Mouse (Mus musculus): ENCODE results near the gene Faf2.

The Faf2 gene

DNA sequence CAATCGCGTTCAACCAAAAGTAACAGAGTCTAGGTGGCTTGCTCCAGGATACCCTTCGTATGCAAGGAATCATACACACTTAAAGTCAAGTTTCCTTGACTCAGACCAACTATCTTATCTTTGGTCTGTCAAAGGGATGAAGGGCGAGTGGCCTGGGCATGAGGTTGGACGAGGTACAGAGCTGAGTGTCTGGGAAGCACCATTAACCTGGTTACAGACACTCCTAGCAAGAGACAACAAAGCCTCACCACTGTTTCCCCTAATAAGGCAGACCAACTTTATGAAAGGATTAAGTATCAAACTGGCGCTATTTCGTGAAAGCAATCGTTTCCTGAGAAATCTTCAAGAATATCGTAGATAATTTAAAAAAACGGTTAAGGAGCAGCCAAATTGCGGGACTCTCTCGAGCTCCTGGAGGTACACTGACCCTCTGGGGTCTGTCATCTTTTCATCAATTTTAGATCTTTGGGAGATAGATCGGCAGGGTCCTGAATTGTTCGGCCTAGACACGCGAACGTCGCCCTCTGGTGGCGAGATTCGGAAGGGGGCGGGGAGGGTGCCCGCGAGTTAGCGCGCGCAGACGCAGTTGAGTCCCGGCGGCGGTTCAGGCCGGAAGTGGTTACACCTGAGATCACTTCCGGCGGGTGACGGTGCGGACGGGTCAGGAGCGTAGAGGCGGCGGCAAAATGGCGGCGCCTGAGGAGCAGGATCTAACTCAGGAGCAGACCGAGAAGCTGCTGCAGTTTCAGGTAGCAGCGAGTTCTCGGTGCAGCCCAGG lies at the start of gene Faf2:
Gene Faf2 (plus strand): TSS at position 630 of the 778 bp plus-strand sequence.
- peak; percentile 97 to 100 for DNase-seq

DNA sequence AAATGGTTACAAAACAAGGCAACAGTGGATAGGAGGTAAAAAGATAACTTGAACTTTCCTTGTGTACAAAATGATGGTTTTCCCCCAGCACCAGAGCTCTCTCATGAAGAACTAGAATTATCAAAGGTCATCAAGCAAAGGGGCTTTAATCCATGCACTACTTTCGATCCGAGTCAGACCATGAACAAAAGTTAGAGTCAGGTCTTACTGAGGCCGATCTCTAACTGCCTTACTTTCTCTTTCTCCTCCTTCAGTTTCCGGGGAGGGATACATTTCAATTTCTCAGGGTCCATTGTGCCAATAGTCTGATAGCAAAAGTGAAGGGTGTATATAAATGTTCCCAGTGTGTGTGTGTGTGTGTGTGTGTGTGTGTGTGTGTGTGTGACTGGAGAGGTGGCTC lies 49.0 kb upstream of the Faf2 start:
- DNase-seq: no peak

DNA sequence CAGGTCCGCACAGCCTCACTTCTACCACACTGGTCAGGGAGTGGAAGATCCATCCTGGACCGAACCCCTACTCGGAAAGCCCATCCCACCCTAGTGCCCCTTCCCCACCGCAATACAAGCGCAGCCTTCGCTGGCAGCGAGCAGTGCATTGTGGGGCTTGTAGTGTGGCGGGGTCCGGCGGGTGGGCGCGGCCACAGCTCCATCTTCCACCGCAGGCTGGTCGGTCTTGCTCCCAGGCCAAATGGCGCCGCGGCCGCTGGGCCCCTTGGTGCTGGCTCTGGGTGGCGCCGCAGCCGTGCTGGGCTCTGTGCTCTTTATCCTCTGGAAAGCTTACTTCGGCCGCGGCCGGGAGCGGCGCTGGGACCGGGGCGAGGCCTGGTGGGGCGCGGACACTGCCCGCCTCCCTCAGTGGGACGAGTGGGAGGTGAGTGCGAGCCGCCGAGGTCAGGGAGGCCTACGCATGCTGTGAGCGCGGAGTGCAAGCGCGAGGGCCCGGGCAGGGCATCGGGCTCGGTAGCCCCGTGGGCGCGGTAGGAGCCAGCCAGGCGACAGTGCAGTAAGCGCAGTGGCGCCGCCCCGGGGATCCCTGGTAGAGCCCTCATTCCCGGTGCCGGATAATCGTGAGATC lies 46.6 kb upstream of the Faf2 start, which contains the start of gene Arl10:
Gene Arl10 (plus strand): TSS at position 162 of the 628 bp plus-strand sequence.
- peak; percentile 75 to 78 for DNase-seq

DNA sequence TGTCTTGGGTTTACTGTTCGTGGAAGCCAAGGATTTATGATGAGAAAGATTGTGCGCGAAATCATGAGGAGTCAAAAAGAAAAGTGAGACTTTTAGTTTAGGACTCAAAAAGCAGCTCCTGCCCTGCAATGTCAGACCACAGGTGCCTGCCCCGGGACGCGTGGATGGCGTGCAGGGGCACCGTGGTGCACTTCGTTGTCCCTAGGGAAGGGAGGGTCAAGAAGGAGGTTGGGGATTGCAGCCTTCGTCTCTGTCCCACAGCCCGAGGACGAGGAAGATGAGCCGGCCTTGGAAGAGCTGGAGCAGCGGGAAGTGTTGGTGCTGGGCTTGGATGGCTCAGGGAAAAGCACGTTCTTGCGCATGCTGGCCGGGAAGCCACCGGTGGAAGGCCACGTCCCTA lies 46.1 kb upstream of the Faf2 start:
- DNase-seq: no peak

DNA sequence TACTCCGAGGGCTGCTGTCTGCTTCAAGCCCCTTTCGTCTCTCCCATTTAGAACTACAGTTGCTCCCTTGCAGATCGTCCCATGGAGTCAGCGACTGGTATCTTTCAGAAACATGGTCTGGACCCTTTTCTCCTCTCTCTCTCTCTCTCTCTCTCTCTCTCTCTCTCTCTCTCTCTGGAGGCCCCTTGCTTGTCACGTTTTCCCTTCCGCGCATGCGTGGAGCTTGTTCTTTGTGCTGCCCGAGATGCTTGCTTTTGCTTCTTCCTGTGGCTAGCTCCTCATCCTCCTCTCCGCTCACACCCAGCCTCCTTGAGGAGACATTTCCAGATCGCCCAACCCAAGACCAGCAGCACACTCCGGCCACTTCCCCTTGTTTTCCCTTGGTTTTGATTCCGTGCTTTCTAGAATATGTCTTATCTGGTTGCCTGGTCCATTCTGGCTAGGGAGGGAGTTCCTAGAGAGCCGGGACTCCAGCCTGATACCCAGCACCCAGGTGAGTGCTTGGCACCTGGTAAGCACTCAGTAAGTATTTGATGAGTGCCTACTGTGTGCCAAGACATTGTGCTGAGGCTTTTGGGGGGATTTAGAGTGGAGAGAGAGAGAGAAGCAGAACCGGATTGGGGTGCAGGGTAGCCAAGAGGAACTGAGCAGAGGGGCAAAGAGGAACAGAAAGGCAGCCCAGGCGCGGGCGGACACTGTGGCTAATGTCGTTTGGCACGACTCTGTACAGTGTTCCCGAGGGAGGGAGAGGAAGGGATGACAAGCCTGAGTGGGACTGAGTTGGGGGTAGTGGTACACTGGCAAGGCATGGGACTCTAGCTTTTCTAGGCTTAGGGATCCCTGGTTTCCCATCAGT lies 43.7 kb upstream of the Faf2 start:
- no peak for DNase-seq

DNA sequence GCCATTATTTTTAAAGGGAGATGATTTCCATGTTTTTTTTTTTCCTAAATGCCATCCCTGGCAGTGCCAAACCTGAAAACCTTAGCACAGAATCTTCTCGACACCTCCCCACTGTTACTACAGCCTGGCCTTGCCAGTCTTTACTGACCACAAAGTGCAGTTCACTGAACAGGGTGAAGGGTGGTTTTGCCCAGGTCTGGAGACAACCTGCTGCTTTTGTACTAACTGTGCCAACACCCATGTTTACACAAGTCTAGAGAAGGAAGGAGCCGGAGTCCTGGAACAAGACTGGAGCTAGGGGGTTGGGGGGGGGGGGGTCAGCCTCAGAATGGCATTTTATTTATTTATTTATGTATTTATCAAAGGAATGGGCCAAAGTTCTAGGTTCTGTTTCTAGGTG lies 40.2 kb upstream of the Faf2 start:
- no peak for DNase-seq

DNA sequence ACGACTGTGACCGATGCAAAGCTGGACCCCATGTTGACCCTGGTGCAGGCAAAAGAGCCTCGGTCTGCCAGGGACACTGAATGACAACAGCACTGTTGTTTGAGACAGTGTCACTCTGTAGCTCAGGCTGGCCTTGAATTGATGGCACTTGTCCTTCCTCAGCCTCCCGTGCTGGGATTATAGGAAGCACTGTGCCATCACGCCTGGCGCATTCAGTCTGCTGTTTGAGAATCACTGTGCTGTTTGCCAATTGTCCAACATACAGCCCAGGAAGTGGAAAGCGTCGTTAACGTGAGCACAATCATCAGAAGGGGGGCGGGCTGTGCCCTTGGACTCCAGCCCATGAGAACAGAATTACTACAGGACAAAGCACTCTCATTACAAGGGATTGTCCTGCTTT lies 39.5 kb upstream of the Faf2 start:
- DNase-seq: no peak

DNA sequence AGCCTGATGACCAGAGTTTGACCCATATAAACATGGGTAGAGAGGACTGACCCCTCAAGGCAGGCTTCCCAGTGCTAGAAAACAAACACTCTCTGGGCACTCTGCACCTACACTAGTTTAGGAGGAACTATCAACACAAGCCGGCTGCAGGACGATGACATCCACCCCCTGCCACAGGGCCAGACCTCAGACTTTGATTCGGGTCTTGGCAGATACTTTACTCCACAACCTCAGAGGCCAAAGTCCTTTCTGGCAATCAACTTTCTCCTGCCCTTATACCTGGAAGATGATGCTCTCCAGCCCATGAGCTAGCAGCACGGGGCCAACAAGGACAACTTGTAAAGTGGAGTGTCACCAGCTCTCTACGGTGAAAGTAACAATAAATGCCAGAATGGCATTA lies 38.7 kb upstream of the Faf2 start:
- no peak for DNase-seq

DNA sequence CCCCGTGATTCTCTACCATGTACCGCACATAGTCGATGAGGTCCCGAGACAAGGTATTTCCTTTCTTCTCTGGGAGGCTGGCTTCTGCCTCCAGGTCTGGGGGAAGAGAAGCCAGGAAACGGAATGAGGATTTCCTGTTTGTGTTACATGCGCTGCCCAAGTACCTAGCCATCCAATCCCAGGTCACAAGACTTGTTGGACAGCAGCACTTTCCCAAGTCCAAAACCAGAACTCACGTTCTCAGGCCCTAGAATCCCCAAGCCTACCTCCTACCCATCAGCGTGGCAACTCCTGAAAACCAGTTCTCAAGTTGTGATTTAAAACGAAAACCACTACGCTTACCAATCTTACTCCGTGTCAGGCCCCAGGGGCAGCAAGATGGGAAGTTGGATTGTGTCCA lies 35.8 kb upstream of the Faf2 start:
- DNase-seq: no peak

DNA sequence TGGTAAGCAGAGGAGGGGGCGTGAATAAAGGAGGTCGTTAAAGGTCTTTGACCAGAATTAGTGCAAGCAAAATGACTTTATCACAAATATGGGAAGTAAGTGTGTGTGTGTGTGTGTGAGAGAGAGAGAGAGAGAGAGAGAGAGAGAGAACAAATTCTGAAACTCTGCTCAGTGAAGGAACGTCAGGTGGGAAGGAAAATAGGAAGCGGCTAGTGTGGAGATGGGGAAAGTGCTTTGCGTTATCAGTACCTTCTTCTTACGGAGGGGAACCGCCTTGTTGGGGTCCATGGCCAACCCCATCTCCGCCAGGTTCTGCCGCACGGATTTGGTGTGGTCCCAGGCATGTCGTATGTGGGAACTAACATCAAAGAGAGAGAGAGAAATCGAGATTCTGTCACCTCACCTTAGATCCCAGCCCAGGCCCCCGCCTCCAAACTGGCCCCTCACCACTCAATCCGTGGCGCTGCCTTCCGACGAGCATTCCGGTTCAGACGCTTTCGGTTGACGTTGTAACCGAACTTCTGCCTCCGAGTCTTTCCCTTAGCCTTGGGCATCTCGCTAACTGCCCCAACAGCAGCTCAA lies 32.1 kb upstream of the Faf2 start:
- no peak for DNase-seq

DNA sequence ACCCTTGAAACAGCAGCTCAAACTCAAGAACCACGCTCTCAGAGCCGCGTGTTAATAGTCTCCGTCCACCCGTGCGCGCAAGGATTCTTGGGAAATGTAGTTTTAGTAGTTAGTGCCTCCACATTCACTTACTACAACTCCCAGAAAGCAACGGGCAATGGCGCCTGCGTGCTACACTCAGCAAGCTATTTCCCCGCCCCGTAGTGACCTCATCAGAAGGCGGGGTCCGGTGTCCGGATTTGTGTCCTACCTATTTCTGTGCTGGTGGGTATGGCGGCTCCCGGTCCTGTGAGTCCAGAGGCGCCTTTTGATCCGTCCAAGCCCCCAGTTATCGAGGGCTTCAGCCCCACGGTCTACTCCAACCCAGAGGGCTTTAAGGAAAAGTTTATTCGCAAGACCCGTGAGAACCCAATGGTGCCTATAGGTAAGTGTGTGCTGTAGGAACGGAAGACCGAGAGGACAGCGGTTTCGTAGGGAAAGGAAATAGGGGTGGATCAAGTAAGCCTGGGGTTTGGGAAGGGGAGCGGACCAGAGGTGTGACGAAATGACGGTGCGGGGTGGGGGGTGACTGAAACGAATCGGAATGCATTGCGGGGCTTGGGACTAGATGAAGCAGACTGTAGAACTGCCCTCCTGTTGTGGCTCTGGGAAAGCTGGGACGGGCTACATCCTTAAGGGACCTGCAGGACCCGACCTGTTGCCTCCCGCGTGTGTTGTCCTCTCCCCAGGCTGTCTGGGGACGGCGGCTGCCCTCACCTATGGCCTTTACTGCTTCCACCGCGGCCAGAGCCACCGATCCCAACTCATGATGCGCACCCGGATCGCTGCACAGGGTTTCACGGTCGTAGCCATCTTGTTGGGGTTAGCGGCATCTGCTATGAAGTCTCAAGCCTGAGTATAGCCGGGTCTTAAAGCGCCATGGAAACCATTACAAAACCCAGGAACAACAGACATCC lies 31.3 kb upstream of the Faf2 start, which contains the start of the genes Nop16 and Higd2a:
Gene Nop16 (minus strand): TSS at position 95 of the 956 bp plus-strand sequence.
Gene Higd2a (plus strand): TSS at position 212 of the 956 bp plus-strand sequence.
- peak; percentile 95 to 99 for DNase-seq

DNA sequence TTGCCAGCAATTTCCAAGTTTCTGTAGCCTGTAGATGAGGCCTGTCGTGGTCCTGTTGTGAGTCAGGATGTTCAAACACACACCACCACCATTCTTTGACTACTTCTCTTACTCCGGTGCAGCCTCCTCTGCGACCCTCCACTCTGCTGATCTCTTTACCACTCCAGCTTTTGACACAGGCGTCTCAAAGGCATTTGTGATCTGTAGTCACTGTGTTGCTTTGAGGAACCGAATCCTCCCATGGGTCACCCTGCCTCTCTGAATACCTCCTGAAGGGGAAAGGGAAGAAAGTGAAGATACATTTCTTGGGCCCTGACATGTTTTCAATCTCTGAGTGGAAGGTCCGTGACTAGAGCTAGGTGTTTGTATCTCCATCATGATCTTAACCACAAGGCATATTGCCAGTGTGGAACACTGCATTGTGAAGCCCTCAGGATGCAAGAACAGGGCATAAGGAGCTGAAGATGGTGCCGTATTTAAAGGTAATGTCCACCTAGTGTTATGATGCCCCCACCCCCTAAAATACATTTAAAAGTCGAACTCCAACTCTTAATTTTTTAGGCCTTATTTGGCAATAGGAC lies 29.7 kb upstream of the Faf2 start:
- no peak for DNase-seq

DNA sequence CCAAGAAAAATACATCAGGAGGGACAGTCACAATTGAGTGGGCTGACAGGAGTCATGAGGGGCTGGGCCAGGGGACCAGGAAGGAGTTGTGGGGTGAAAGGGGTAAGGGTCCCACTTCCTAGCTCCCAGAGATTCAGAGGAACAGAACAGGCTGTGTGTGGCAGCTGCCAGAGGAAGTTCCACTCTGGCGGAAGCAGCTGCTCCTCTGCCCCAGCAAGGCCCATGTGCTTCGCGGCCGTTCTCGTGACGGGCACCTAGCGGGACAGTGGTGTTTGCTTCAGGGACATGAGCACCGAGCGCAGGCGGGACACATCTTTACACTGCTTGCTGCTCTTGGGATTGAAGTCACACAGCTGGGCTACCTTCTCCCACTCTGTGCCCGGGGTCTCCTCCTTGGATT lies 28.0 kb upstream of the Faf2 start:
- DNase-seq: no peak

DNA sequence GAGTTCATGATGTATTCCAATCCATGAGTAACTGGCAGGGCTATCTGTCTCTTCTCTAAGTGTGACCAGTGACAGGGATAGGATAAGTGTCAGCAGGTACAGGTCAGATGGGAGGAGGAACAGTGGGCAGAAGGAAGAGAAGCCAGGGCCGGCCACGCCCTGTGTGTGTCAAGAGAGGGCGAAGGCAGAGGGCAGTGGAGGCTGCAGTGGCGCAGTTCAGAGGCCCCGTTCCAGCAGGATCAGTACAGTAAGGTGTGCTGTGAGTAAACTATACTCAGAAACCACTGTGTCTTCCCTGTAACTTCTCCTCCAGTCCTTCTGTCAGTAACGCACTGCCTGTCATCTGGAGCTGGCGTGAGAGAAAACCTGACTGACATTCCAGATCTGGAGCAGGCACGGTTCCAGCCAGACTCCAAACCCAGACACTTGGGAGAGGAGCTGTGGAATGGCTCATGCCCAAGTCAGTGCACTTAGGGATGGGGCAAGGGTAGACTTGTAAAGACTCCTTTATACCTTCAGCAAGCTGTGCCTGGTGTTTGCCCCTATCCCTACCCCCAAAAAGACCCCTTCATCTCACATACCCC lies 25.4 kb upstream of the Faf2 start:
- no peak for DNase-seq

DNA sequence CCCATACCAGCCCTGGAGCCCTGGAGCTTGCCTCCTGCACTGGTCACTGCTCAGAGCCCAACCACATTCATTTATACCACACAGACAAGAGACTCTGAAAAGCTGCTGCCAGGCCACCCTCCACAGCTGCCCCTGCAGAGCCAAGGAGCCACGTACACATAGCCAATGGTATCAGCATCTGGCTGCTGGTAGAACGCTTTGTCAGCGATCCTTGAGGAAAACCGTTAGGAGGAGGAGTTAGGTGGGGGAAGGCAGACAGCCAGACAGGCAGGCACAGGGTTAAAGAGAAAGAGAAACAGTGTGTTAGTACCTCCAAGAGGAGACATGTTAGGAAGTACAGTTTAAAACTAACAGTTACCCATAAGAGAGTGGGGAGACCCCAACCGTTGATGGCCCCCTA lies 24.7 kb upstream of the Faf2 start:
- no peak for DNase-seq

DNA sequence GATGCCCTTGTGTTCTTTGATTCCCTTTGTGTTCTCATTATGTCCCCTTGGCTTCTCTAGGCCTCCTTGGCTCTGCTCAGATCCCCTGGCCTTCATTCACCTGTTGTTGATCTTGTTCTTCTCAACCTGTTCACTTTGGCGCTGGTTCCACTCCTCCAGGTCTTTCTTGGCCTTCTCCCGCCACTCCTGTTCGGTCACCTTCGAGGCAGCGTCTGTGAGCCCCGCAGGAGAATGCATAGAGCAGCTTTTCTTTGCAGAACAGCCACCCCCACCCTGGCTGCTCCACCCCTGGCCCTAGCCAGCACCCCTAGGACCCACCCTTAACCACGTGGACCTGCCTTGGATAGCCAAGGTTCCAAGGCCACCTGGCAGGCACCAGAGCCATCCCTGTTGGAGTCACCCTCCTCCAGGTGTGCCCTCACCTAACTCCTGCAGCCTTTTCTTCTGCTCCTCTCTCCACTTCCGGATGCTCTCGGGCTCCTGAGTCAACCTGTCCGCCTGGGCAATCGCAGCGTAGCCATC lies 22.9 kb upstream of the Faf2 start:
- DNase-seq: peak in 1 of 2 experiments; percentile 46

DNA sequence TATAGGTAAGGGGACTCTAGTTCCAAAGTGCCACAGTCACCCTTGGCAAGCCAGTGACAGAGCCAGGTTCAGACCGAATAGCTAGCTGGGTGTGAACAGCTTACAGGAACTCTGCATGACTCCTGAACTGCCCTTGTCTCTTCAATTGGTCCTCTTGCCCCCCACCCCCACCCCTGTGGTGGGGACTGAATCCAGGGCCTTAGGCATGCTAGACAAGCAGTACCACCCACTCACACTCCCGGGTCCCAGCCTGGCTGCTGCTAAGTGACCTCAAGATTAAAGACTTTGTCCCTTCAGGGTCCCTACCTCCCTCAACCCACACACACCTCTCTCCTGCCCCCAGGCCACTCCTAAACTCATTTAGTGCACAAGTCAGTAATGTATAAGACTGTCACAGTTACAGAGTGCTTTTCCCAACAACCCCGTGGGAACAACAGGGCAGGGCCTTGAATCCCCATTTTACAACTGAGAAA lies 18.9 kb upstream of the Faf2 start:
- DNase-seq: no peak

DNA sequence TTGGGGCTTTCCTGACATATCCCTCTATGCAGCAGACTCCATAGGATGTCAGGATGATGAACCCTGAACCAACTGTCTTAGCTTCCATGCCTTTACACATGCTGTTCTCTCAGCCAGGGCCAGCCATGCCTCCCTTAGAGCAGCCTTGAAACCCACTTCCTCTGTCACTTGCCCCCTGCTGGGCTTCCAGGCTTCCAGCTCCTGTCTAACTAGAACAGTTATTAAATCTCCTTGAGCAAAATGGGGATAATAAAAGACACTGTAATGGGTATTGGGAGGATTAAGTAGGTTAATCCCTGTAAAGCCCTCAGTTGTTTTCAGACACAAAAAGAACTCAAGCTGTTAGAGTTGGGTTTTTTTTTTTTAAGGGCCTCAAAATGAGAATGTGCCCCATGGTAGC lies 18.1 kb upstream of the Faf2 start:
- DNase-seq: no peak

DNA sequence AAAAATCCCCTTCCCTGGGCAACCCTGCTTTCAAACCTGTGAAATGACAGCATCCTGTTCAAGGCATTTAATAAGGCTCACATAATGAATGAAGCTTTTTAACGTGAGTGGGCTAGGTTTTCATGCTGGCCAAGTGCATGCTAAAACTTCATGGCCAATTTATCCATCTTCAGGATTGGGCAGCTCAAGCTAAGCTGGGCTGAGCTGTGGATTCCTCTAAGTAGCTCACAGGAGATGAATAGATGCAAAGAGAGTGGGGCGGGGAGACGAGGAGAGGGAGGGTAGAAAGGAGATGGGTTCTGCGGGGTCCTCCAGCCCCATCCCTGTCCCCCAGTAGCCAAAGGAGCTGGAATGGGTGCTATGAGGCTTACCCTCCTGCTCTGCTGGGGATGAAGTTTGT lies 17.4 kb upstream of the Faf2 start:
- DNase-seq: no peak

DNA sequence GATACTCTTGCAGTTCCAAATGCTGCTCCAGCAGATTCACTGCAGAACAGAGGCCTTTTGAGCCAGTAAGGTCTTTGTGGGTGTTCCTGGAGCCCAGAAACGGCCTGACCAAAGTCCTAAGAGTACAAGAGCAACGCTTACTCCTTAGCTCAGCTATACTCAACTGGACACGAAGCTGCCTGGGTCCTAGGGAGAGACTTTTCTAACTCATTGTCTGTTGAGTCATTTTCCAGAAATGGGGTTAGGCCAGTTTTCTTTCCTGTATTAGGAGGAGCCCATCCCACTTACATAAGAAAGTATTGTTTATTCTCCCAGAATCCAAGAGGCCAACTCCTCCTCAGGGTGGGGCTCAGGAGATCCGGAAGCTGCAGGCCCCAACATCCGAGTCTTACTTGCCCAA lies 16.2 kb upstream of the Faf2 start:
- DNase-seq: no peak

DNA sequence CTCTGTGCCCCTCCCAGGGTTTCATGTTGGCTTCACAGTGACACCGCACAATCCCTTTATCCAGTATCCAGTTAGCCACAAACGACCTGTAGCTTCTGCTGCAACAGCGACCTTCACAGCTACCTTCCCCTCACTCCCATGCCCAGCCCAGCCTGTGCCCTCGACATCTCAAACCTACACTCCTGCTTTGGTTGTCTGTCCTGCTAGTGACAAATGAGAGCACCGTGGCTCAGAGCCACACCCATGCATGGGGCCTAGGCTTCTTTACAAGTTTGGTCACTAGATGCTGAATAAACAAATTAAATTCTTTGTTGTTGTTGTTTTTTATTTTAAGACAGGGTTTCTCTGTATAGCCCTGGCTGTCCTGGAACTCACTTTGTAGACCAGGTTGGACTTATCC lies 14.4 kb upstream of the Faf2 start:
- no peak for DNase-seq
